Mouse (Mus musculus) thymus, adult 2 months (tissue): Measurements from ENCODE around the gene Chsy1. TPM values are rescaled to one million over a fixed set of nuclear protein-coding genes. Genes with fewer than 3 reads are reported as not detected.
A peak's percentile ranks its signal among the peaks of the same experiment; 100 is the strongest.

Experiments used
- DNase-seq: peaks from one replicate; pipeline ENCODE4 v3.0.0; 2021
- H3K27ac ChIP-seq: fragments of 200-500 bp; 2 replicates; pipeline ENCODE4 v1.5.1; 2012; ENCODE audit warnings: low read length, control low read depth; ENCODE audit not compliant: control insufficient read depth, insufficient read depth
- H3K27me3 ChIP-seq: fragments of 200-500 bp; 2 replicates; pipeline ENCODE4 v1.6.1; 2012; ENCODE audit warnings: mild to moderate bottlenecking, low read length, moderate library complexity, mixed read lengths; ENCODE audit not compliant: control insufficient read depth, insufficient read depth
- H3K36me3 ChIP-seq: fragments of 200-500 bp; 2 replicates; pipeline ENCODE4 v1.6.1; 2012; ENCODE audit warnings: mild to moderate bottlenecking, low read length, moderate library complexity; ENCODE audit not compliant: control insufficient read depth, insufficient read depth
- H3K4me1 ChIP-seq: fragments of 200-500 bp; replicated peaks from 2 replicates; pipeline ENCODE4 v1.6.1; 2012; ENCODE audit warnings: low read length; ENCODE audit not compliant: control insufficient read depth, insufficient read depth
- H3K4me3 ChIP-seq: fragments of 200-500 bp; 2 replicates; pipeline ENCODE4 v1.5.1; 2012; ENCODE audit warnings: mild to moderate bottlenecking, low read length, control low read depth, moderate library complexity; ENCODE audit not compliant: control insufficient read depth, insufficient read depth
- CTCF ChIP-seq: fragments of 200-500 bp; IDR thresholded peaks from 2 replicates; pipeline ENCODE4 v1.5.1; 2012; ENCODE audit warnings: mild to moderate bottlenecking, control low read depth, low read length, moderate library complexity, borderline replicate concordance; ENCODE audit not compliant: control insufficient read depth, poor library complexity, insufficient read depth; ENCODE audit errors: extremely low read depth
- POLR2A ChIP-seq: fragments of 200-500 bp; IDR thresholded peaks from 2 replicates; pipeline ENCODE4 v1.6.1; 2012; ENCODE audit warnings: mild to moderate bottlenecking, low read length, control low read depth, moderate library complexity; ENCODE audit not compliant: control insufficient read depth, poor library complexity, insufficient read depth; ENCODE audit errors: extremely low read depth
- WGBS: fragments of 180-500 bp; shearing (Covaris S2); methylation state at CpG from one replicate; pipeline ENCODE4 v1.1.7; 2018; 5-methylcytosine and 5-hydroxymethylcytosine counted together
- polyA plus RNA-seq: library from polyadenylated mRNA; depleted of rRNA; stranded (reverse); fragments of >200 nt; gene quantifications from 2 replicates; pipeline ENCODE4 v1.2.3, GENCODE M21; 2012

The Chsy1 gene
- polyA plus RNA-seq, 1 experiment: 6.6 TPM

DNA sequence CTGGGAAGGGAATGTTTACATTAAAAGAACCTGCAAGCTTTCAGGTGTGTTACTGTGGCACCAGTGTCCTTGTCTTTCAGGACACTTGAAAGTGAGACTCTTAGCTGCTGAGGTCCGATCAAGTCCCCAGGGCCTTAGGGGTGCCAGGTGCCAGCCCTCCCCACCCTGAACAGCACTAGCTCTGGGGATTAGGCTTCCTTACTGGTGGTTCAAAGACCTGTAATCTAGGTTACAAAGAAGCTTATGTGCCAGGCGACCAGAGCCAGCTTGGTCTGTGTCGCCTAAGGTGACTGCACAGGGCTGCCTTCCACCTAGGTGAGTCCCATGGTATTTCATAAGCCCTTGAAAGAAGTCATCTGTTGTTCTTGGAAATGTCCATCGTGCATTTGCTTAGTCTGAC, 66.9 kb downstream of the Chsy1 start:
- 90% methylated on average over 4 of the region's 4 CpGs for WGBS
- Histone ChIP-seq H3K36me3 (peaks cover 13% of the 10 kb centered on the region), H3K27me3 (no peaks in the 10 kb centered on the region), H3K4me3 (no peak overlapping the region), H3K27ac (peak overlapping the region; percentile 26; the same call in 1 of the 2 replicates), H3K4me1 (peaks cover 35% of the 10 kb centered on the region)
- TF ChIP-seq CTCF (no peak), POLR2A (no peak)
- DNase-seq: no peak

- no peak for TF ChIP-seq POLR2A
- TF ChIP-seq CTCF: no peak
- DNase-seq: no peak
- no peak overlapping the region for H3K4me3 ChIP-seq
- H3K36me3 ChIP-seq: peaks cover 6% of the 10 kb centered on the region
- H3K27ac ChIP-seq: no peak overlapping the region
- 91% methylated on average over 4 of the region's 4 CpGs for WGBS
- H3K4me1 ChIP-seq: peaks cover 35% of the 10 kb centered on the region
- H3K27me3 ChIP-seq: no peaks in the 10 kb centered on the region
Observed at GRCm38 (mm10) chr7:66176929-66177328, 67.6 kb downstream of the Chsy1 start.

DNA sequence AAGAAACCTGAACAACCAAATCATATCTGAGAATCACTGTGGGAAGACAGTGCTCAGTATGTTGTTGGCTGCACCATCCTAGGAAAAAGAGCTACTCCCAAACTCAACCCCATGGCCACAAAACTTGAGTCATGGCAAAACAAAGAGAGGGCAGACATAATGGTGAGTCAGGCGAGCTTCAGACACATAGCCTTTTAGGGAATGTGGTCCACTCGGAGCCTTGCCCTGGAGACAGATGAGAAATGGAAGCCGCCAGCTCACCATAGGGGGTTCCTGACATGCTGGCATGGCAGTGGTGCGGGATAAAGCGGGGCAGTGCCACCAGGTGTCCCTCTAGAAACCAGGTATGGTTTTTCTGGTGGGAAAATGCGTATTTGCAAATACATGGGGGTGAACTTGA, 68.8 kb downstream of the Chsy1 start:
- no peak overlapping the region for H3K27ac ChIP-seq
- H3K36me3 ChIP-seq: no peaks in the 10 kb centered on the region
- 96% methylated on average over 6 of the region's 6 CpGs for WGBS
- peaks cover 35% of the 10 kb centered on the region for H3K4me1 ChIP-seq
- H3K4me3 ChIP-seq: no peak overlapping the region
- no peaks in the 10 kb centered on the region for H3K27me3 ChIP-seq
- TF ChIP-seq POLR2A (no peak), CTCF (no peak)
- DNase-seq: no peak

- Histone ChIP-seq H3K4me3 (no peak overlapping the region), H3K36me3 (no peaks in the 10 kb centered on the region), H3K4me1 (peaks cover 42% of the 10 kb centered on the region), H3K27ac (no peak overlapping the region), H3K27me3 (no peaks in the 10 kb centered on the region)
- peak; percentile 19 for DNase-seq
- WGBS: 8% methylated on average over 10 of the region's 10 CpGs
- TF ChIP-seq CTCF (no peak), POLR2A (no peak)
Observed at GRCm38 (mm10) chr7:66179120-66179581, 69.8 kb downstream of the Chsy1 start.

DNA sequence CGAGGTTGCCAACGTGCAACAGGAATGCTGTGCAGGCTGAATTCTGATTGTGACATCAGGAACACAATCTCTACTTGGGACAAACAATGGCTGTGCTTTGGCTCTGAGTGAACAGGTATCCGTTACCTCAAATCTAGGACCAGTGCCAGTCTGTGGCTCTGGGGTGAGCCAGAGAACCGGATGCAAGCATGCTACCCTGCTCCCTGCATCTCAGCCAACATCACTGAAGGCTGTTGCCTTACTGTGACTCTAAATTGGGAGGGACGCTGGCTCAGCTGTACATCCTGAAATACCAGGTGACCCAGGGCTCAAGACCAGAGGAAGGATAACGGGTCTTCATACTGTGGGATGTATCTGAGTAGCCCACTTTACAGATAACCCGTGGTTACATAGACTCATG, 70.4 kb downstream of the Chsy1 start:
- no peaks in the 10 kb centered on the region for H3K36me3 ChIP-seq
- no peak overlapping the region for H3K4me3 ChIP-seq
- peak overlapping the region; percentile 31; the same call in 1 of the 2 replicates for H3K27ac ChIP-seq
- no peaks in the 10 kb centered on the region for H3K27me3 ChIP-seq
- 9% methylated on average over 7 of the region's 7 CpGs for WGBS
- peaks cover 42% of the 10 kb centered on the region for H3K4me1 ChIP-seq
- TF ChIP-seq CTCF (no peak), POLR2A (no peak)
- DNase-seq: no peak

DNA sequence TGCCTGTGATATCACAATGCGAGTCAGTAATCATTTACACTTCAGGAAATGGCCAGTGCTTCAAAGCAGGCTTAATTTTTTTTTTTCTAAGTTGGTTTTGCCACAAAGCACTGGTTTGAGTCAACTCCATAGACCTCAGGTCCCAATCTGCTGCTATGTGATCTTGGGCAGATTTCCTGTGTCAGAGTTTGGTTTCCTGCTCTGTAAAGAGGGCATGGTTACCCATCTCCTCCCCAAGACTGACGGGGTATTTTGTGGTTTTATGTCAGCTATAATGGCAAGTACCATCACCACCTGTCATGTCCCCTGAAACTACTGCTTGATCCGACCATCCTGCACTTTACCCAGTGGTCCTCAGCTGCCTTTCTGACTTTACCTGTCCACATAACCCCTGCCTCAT, 70.9 kb downstream of the Chsy1 start:
- H3K27ac ChIP-seq: peak overlapping the region; percentile 31; the same call in 1 of the 2 replicates
- H3K4me3 ChIP-seq: no peak overlapping the region
- WGBS: 3% methylated on average over 3 of the region's 3 CpGs
- H3K36me3 ChIP-seq: no peaks in the 10 kb centered on the region
- peak; percentile 15 for DNase-seq
- H3K4me1 ChIP-seq: peaks cover 42% of the 10 kb centered on the region
- TF ChIP-seq POLR2A (no peak), CTCF (no peak)
- no peaks in the 10 kb centered on the region for H3K27me3 ChIP-seq
